Mouse (Mus musculus) spleen, adult 2 months (tissue): ENCODE data around the gene Kcna7. TPM values are rescaled to one million over a fixed set of nuclear protein-coding genes. Genes with fewer than 3 reads are reported as not detected.
A peak's percentile ranks its signal among the peaks of the same experiment; 100 is the strongest.
"Not testable (repeated sequence)": the region's sequence is repeated elsewhere in the genome, so short reads cannot be mapped to it uniquely, and the experiment has no call there.

ENCODE experiments used
- DNase-seq, 2 experiments: peaks; one replicate each; pipeline versions ENCODE4 v3.0.0 to v3.0.0-alpha.2; 2012 to 2021; ENCODE audit warnings: low spot score in 2 of 2, low read depth in 1 of 2
- H3K27ac ChIP-seq: fragments of 200-500 bp; 2 replicates; pipeline ENCODE4 v1.5.1; 2012; ENCODE audit warnings: low read length, inconsistent platforms; ENCODE audit not compliant: insufficient read depth
- H3K27me3 ChIP-seq: fragments of 200-500 bp; 2 replicates; pipeline ENCODE4 v1.6.1; 2012; ENCODE audit warnings: mild to moderate bottlenecking, moderate library complexity, low read length, inconsistent platforms; ENCODE audit not compliant: control insufficient read depth, insufficient read depth
- H3K36me3 ChIP-seq: fragments of 200-500 bp; 2 replicates; pipeline ENCODE4 v1.6.1; 2012; ENCODE audit warnings: mild to moderate bottlenecking, low read length, inconsistent platforms; ENCODE audit not compliant: control insufficient read depth, insufficient read depth
- H3K4me1 ChIP-seq: fragments of 200-500 bp; 2 replicates; pipeline ENCODE4 v1.6.1; 2011; ENCODE audit warnings: inconsistent platforms; ENCODE audit not compliant: control insufficient read depth, insufficient read depth, insufficient read length
- H3K4me3 ChIP-seq: fragments of 200-500 bp; 2 replicates; pipeline ENCODE4 v1.5.1; 2011; ENCODE audit warnings: mild to moderate bottlenecking, inconsistent platforms; ENCODE audit not compliant: insufficient read depth, insufficient read length; ENCODE audit errors: extremely low read depth
- CTCF ChIP-seq: fragments of 200-500 bp; IDR thresholded peaks from 2 replicates; pipeline ENCODE4 v1.5.1; 2011; ENCODE audit warnings: mild to moderate bottlenecking, inconsistent platforms; ENCODE audit not compliant: insufficient read depth, insufficient read length, insufficient replicate concordance; ENCODE audit errors: extremely low read depth
- POLR2A ChIP-seq: fragments of 200-500 bp; IDR thresholded peaks from 2 replicates; pipeline ENCODE4 v1.6.1; 2011; ENCODE audit warnings: low read depth, low read length, inconsistent platforms
- WGBS: fragments of 180-500 bp; shearing (Covaris S2); methylation state at CpG from one replicate; pipeline ENCODE4 v1.1.7; 2018; 5-methylcytosine and 5-hydroxymethylcytosine counted together
- polyA plus RNA-seq: library from polyadenylated mRNA; depleted of rRNA; stranded (reverse); fragments of >200 nt; gene quantifications from 2 replicates; pipeline ENCODE4 v1.2.3, GENCODE M21; 2012

Gene Kcna7
- polyA plus RNA-seq, 1 experiment: 0.04 TPM

GRCm38 (mm10) chr7:45395578-45396336 lies 9.7 kb upstream of the Kcna7 start, which contains the start of gene Snrnp70:
Gene Snrnp70 (minus strand): TSS chr7:45395742.
- H3K4me3 ChIP-seq: peak within 1 kb of the TSS; percentile 85
- TF ChIP-seq POLR2A: peak; percentile 91
- TF ChIP-seq CTCF: no peak
- peaks cover 9% of the 10 kb centered on the region; the same call in 1 of the 2 replicates for H3K4me1 ChIP-seq
- peaks cover 15% of the 10 kb centered on the region for H3K36me3 ChIP-seq
- H3K27ac ChIP-seq: peak within 1 kb of the TSS; percentile 87
- no peaks in the 10 kb centered on the region for H3K27me3 ChIP-seq
- WGBS: under 1% methylated on average over 60 of the region's 60 CpGs
- peak; percentile 100 for DNase-seq

GRCm38 (mm10) chr7:45396337-45396775 lies 9.1 kb upstream of the Kcna7 start:
- not testable (repeated sequence) for DNase-seq, H3K27me3 ChIP-seq, H3K4me1 ChIP-seq
- Histone ChIP-seq H3K27ac (peak overlapping the region; percentile 62; the same call in 1 of the 2 replicates), H3K4me3 (peak overlapping the region; percentile 59), H3K36me3 (peaks cover 14% of the 10 kb centered on the region)
- WGBS: 4% methylated on average over 3 of the region's 3 CpGs

- H3K27me3 ChIP-seq: no peaks in the 10 kb centered on the region
- no peak for DNase-seq
These were observed 8.7 kb upstream of the Kcna7 start for GRCm38 (mm10) chr7:45396787-45397186.

GRCm38 (mm10) chr7:45401521-45402085 lies 3.9 kb upstream of the Kcna7 start:
- Histone ChIP-seq H3K27ac (no peak overlapping the region), H3K4me1 (peaks cover 5% of the 10 kb centered on the region; the same call in 1 of the 2 replicates), H3K36me3 (no peaks in the 10 kb centered on the region), H3K27me3 (peaks cover 9% of the 10 kb centered on the region), H3K4me3 (no peak overlapping the region)
- no peak for DNase-seq
- TF ChIP-seq CTCF: no peak
- no peak for TF ChIP-seq POLR2A
- 84% methylated on average over 10 of the region's 10 CpGs for WGBS

More at GRCm38 (mm10) chr7:45396787-45397186, 8.7 kb upstream of the Kcna7 start:
- no peak for TF ChIP-seq CTCF
- TF ChIP-seq POLR2A: no peak
- Histone ChIP-seq H3K4me1 (peaks cover 9% of the 10 kb centered on the region; the same call in 1 of the 2 replicates), H3K27ac (no peak overlapping the region), H3K4me3 (no peak overlapping the region), H3K36me3 (peaks cover 11% of the 10 kb centered on the region)
- 59% methylated on average over 2 of the region's 2 CpGs for WGBS

GRCm38 (mm10) chr7:45403532-45404261 lies 1.8 kb upstream of the Kcna7 start:
- Histone ChIP-seq H3K27me3 (peaks cover 12% of the 10 kb centered on the region), H3K27ac (no peak overlapping the region), H3K4me1 (peaks cover 5% of the 10 kb centered on the region; the same call in 1 of the 2 replicates), H3K4me3 (no peak overlapping the region), H3K36me3 (no peaks in the 10 kb centered on the region)
- peak; percentile 59 to 60 for DNase-seq
- TF ChIP-seq POLR2A (no peak), CTCF (peak; percentile 36; the same call in 1 of the 2 replicates)
- WGBS: 38% methylated on average over 6 of the region's 6 CpGs

- no peak overlapping the region for H3K27ac ChIP-seq
- H3K4me1 ChIP-seq: peaks cover 5% of the 10 kb centered on the region; the same call in 1 of the 2 replicates
- TF ChIP-seq POLR2A (no peak), CTCF (no peak)
- no peaks in the 10 kb centered on the region for H3K36me3 ChIP-seq
- no peak for DNase-seq
- peaks cover 12% of the 10 kb centered on the region for H3K27me3 ChIP-seq
- peak overlapping the region; percentile 16; the same call in 1 of the 2 replicates for H3K4me3 ChIP-seq
- 2% methylated on average over 113 of the region's 114 CpGs for WGBS
These were observed 1.0 kb downstream of the Kcna7 start for GRCm38 (mm10) chr7:45406157-45407156.
